Mouse (Mus musculus) bone marrow macrophage, adult 2 months (primary cell): ENCODE data around the gene Pipox.

Source experiments
- CTCF ChIP-seq: IDR thresholded peaks from 2 replicates; pipeline ENCODE4 v1.5.1; 2012; ENCODE audit warnings: low read depth, mild to moderate bottlenecking, low read length, moderate library complexity
- POLR2A ChIP-seq: IDR thresholded peaks from 2 replicates; pipeline ENCODE4 v1.6.1; 2012; ENCODE audit warnings: mild to moderate bottlenecking, low read depth, low read length, borderline replicate concordance

- TF ChIP-seq POLR2A (no peak), CTCF (no peak)
Measured at GRCm38 (mm10) chr11:77893283-77893682, 613 bp downstream of the Pipox start.
